Mouse (Mus musculus) embryonic fibroblast, embryonic 13.5 days (primary cell): ENCODE data around the gene Lpcat4.

Source experiments
- CTCF ChIP-seq: IDR thresholded peaks from 2 replicates; pipeline ENCODE4 v1.5.1; 2011; ENCODE audit warnings: mild to moderate bottlenecking, control low read depth, low read length, moderate library complexity, borderline replicate concordance; ENCODE audit not compliant: insufficient read depth
- POLR2A ChIP-seq: IDR thresholded peaks from 2 replicates; pipeline ENCODE4 v1.6.1; 2011; ENCODE audit warnings: low read depth, mild to moderate bottlenecking, control low read depth, low read length, moderate library complexity

GRCm38 (mm10) chr2:112276870-112277269, 37.6 kb downstream of the Lpcat4 start:
- TF ChIP-seq POLR2A (no peak), CTCF (no peak)
